Mouse (Mus musculus) midbrain, embryonic 14.5 days (tissue): Measurements from ENCODE around the gene Kcnq1. TPM values are rescaled to one million over a fixed set of nuclear protein-coding genes. Genes with fewer than 3 reads are reported as not detected.

ENCODE experiments used
- ATAC-seq: fragments of 200-750 bp; cut with Nextera tagmentation; 2 replicates; pipeline ENCODE4 v1.8.0; 2017; ENCODE audit warnings: moderate number of reproducible peaks, moderate library complexity; ENCODE audit not compliant: low FRiP score, low TSS enrichment
- DNase-seq: peaks from one replicate; pipeline ENCODE4 v3.0.0-alpha.2; 2015
- H3K27ac ChIP-seq: fragments of 300-500 bp; sonication (generic); replicated peaks from 2 replicates; pipeline ENCODE4 v1.5.1; 2014; ENCODE audit warnings: mild to moderate bottlenecking, low read depth, low read length, moderate library complexity
- H3K27me3 ChIP-seq: fragments of 300-500 bp; sonication (generic); 2 replicates; pipeline ENCODE4 v1.6.1; 2014; ENCODE audit warnings: low read length, control low read depth, mixed read lengths; ENCODE audit not compliant: control insufficient read depth, insufficient read depth
- H3K36me3 ChIP-seq: fragments of 300-500 bp; sonication (generic); 2 replicates; pipeline ENCODE4 v1.6.1; 2014; ENCODE audit warnings: low read length, control low read depth; ENCODE audit not compliant: control insufficient read depth, insufficient read depth
- H3K4me1 ChIP-seq: fragments of 300-500 bp; sonication (generic); 2 replicates; pipeline ENCODE4 v1.6.1; 2014; ENCODE audit warnings: mild to moderate bottlenecking, antibody characterized with exemption, low read length, control low read depth; ENCODE audit not compliant: control insufficient read depth, insufficient read depth
- H3K4me2 ChIP-seq: fragments of 300-500 bp; sonication (generic); 2 replicates; pipeline ENCODE4 v1.6.1; 2014; ENCODE audit warnings: mild to moderate bottlenecking, low read length, moderate library complexity
- H3K4me3 ChIP-seq: fragments of 300-500 bp; sonication (generic); replicated peaks from 2 replicates; pipeline ENCODE4 v1.5.1; 2014; ENCODE audit warnings: low read depth, low read length
- H3K9ac ChIP-seq: fragments of 300-500 bp; sonication (generic); replicated peaks from 2 replicates; pipeline ENCODE4 v1.6.1; 2014; ENCODE audit warnings: mild to moderate bottlenecking, low read length, moderate library complexity
- H3K9me3 ChIP-seq: fragments of 300-500 bp; sonication (generic); 2 replicates; pipeline ENCODE4 v1.6.1; 2016; ENCODE audit warnings: low read length, control low read depth, mixed read lengths; ENCODE audit not compliant: control insufficient read depth
- WGBS: fragments of 180-500 bp; shearing (Covaris S2); extraction: QIAGEN DNeasy Blood & Tissue Kit; methylation state at CpG from one replicate; pipeline ENCODE4 v1.1.7; 2014; 5-methylcytosine and 5-hydroxymethylcytosine counted together
- polyA plus RNA-seq: library from polyadenylated mRNA; unstranded; fragments of >200 nt; fragmentation: Nextera tagmentation; extraction: Ambion mirVana; gene quantifications from 2 replicates; pipeline ENCODE4 v1.2.1, GENCODE M21; 2014

The Kcnq1 gene
- polyA plus RNA-seq, 1 experiment from 2014 or later: 1.2 TPM

DNA sequence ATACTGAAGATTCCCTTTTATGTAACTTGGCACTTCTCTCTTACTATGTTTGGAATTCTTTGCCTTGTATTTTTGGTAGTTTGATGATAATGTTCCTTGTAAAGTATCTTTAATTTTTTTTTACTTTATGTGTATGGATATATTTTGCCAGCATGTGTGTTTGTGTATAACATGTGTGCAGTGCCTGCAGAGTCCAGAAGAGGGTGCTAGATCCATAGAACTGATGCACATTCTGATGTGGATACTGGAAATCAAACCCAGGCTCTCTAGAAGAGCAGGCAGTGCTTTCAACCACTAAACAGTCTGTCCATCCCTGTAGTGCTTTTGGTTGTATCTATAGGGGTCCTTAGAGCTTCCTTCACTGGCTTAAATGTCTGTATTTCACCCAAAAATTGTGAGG is 8.6 kb downstream of the Kcnq1 start:
- Histone ChIP-seq H3K36me3 (no peaks in the 10 kb centered on the region), H3K27me3 (no peaks in the 10 kb centered on the region), H3K4me2 (no peak overlapping the region), H3K27ac (no peak overlapping the region), H3K9me3 (peaks cover 6% of the 10 kb centered on the region; the same call in 1 of the 2 replicates), H3K9ac (no peak overlapping the region), H3K4me3 (no peak overlapping the region), H3K4me1 (no peaks in the 10 kb centered on the region)
- ATAC-seq: no peak
- DNase-seq: no peak

- no peak overlapping the region for H3K27ac ChIP-seq
- H3K27me3 ChIP-seq: no peaks in the 10 kb centered on the region
- H3K4me1 ChIP-seq: no peaks in the 10 kb centered on the region
- H3K9ac ChIP-seq: no peak overlapping the region
- DNase-seq (no peak), ATAC-seq (no peak)
- H3K4me2 ChIP-seq: no peak overlapping the region
- H3K9me3 ChIP-seq: peaks cover 6% of the 10 kb centered on the region; the same call in 1 of the 2 replicates
- no peak overlapping the region for H3K4me3 ChIP-seq
- 85% methylated on average over 5 of the region's 5 CpGs for WGBS
- no peaks in the 10 kb centered on the region for H3K36me3 ChIP-seq
Measured at GRCm38 (mm10) chr7:143116521-143116920, 10.4 kb downstream of the Kcnq1 start.

DNA sequence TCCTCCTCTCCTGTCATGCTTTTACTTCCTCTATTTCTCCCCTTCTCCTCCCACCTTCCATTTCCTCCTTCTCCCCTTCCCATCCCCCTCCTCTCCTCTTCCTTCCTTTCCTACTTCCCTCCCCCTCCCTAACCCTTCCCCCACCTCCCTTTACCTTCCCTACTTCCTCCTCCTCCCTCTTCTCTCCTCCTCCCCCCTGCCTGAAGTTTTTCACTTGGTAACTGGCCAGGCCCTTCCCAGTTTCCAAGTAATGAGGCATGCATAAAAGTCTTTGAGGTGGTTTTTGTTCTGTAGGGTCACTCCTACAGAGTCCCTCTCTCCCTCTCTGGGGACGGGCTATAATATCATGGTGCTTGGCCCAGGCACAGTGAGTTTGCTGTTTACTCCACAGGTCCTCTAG is 13.2 kb downstream of the Kcnq1 start:
- no peak for ATAC-seq
- no peak for DNase-seq
- Histone ChIP-seq H3K9ac (no peak overlapping the region), H3K4me3 (no peak overlapping the region), H3K27me3 (no peaks in the 10 kb centered on the region), H3K9me3 (peaks cover 6% of the 10 kb centered on the region; the same call in 1 of the 2 replicates), H3K4me1 (no peaks in the 10 kb centered on the region), H3K27ac (no peak overlapping the region), H3K4me2 (no peak overlapping the region), H3K36me3 (no peaks in the 10 kb centered on the region)
- 35% methylated on average over 1 of the region's 1 CpGs for WGBS

- Histone ChIP-seq H3K9me3 (peaks cover 3% of the 10 kb centered on the region; the same call in 1 of the 2 replicates), H3K9ac (no peak overlapping the region), H3K27ac (no peak overlapping the region), H3K4me2 (no peak overlapping the region), H3K4me3 (no peak overlapping the region), H3K36me3 (no peaks in the 10 kb centered on the region), H3K4me1 (no peaks in the 10 kb centered on the region), H3K27me3 (no peaks in the 10 kb centered on the region)
- DNase-seq: no peak
- no peak for ATAC-seq
- 76% methylated on average over 3 of the region's 3 CpGs for WGBS
Measured at GRCm38 (mm10) chr7:143119826-143120225, 13.7 kb downstream of the Kcnq1 start.

DNA sequence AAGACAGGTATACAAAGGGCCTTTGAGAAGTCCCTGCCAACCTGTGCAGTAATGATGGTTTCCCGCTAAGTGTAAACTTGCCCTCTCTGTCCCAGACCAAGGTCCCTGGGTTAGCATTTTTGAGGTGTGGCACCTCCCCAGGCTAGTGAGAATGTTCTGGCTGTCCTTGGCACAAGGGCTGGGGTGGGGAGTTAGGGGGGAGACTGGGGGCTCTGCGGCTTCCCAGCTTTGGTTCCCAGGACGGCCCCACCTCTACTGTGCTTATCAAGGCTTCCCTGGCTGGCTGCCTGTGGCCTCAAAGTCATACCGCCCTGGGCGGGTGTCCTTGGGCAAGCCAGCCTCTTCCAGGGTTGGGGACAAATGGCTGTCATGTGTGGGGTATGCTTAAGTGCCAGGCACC is 16.0 kb downstream of the Kcnq1 start:
- Histone ChIP-seq H3K4me1 (no peaks in the 10 kb centered on the region), H3K27me3 (no peaks in the 10 kb centered on the region), H3K36me3 (no peaks in the 10 kb centered on the region), H3K9me3 (no peaks in the 10 kb centered on the region), H3K9ac (no peak overlapping the region), H3K4me2 (no peak overlapping the region), H3K27ac (no peak overlapping the region), H3K4me3 (no peak overlapping the region)
- ATAC-seq: no peak
- DNase-seq: no peak
- WGBS: 82% methylated on average over 5 of the region's 5 CpGs

- Histone ChIP-seq H3K9ac (no peak overlapping the region), H3K27me3 (no peaks in the 10 kb centered on the region), H3K27ac (no peak overlapping the region), H3K4me3 (no peak overlapping the region), H3K36me3 (no peaks in the 10 kb centered on the region), H3K4me2 (no peak overlapping the region), H3K9me3 (no peaks in the 10 kb centered on the region), H3K4me1 (no peaks in the 10 kb centered on the region)
- 14% methylated on average over 6 of the region's 6 CpGs for WGBS
- DNase-seq (peak; percentile 14), ATAC-seq (no peak)
Measured at GRCm38 (mm10) chr7:143123876-143124669, 17.9 kb downstream of the Kcnq1 start.

GRCm38 (mm10) chr7:143124902-143125301 is 18.7 kb downstream of the Kcnq1 start:
- ATAC-seq (no peak), DNase-seq (no peak)
- H3K27ac ChIP-seq: no peak overlapping the region
- WGBS: 71% methylated on average over 3 of the region's 3 CpGs
- no peak overlapping the region for H3K4me3 ChIP-seq
- no peak overlapping the region for H3K9ac ChIP-seq
- no peaks in the 10 kb centered on the region for H3K27me3 ChIP-seq
- no peaks in the 10 kb centered on the region for H3K4me1 ChIP-seq
- H3K4me2 ChIP-seq: no peak overlapping the region
- no peaks in the 10 kb centered on the region for H3K36me3 ChIP-seq
- no peaks in the 10 kb centered on the region for H3K9me3 ChIP-seq

DNA sequence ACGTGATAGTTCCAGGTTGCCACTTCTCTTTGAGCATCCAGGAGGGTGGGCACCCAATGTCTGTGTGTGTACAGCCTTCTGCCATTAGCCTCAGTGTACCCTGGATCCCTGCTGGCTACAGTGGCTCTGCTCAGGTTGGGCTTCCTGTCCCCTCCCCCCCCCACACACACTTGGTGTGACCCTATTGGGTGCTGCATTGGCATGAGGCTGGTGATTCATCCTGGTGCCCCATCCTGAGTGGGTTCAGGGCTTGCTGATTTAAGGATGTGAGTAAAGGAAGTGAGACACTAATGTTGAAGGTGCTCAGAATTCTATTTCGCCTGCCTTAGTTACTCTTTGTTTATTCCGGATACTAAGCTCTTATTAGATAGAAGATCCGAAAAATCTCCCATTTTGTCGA is 26.7 kb downstream of the Kcnq1 start:
- Histone ChIP-seq H3K4me3 (no peak overlapping the region), H3K36me3 (no peaks in the 10 kb centered on the region), H3K4me1 (no peaks in the 10 kb centered on the region), H3K9me3 (no peaks in the 10 kb centered on the region), H3K4me2 (no peak overlapping the region), H3K27ac (no peak overlapping the region), H3K27me3 (no peaks in the 10 kb centered on the region), H3K9ac (no peak overlapping the region)
- ATAC-seq (no peak), DNase-seq (no peak)
- 83% methylated on average over 5 of the region's 5 CpGs for whole genome bisulfite sequencing

- H3K27me3 ChIP-seq: no peaks in the 10 kb centered on the region
- ATAC-seq (no peak), DNase-seq (no peak)
- H3K9me3 ChIP-seq: no peaks in the 10 kb centered on the region
- no peak overlapping the region for H3K4me2 ChIP-seq
- H3K27ac ChIP-seq: no peak overlapping the region
- no peak overlapping the region for H3K9ac ChIP-seq
- no peaks in the 10 kb centered on the region for H3K36me3 ChIP-seq
- H3K4me1 ChIP-seq: no peaks in the 10 kb centered on the region
- 62% methylated on average over 2 of the region's 2 CpGs for WGBS
- H3K4me3 ChIP-seq: no peak overlapping the region
Measured at GRCm38 (mm10) chr7:143136125-143136524, 30.0 kb downstream of the Kcnq1 start.
